Mouse (Mus musculus): ENCODE measurements around the gene Asxl1. TPM values are rescaled to one million over a fixed set of nuclear protein-coding genes. Genes with fewer than 3 reads are reported as not detected.

Asxl1 gene
- polyA plus RNA-seq, 2 experiments, result 19.4 to 28.5 TPM

DNA sequence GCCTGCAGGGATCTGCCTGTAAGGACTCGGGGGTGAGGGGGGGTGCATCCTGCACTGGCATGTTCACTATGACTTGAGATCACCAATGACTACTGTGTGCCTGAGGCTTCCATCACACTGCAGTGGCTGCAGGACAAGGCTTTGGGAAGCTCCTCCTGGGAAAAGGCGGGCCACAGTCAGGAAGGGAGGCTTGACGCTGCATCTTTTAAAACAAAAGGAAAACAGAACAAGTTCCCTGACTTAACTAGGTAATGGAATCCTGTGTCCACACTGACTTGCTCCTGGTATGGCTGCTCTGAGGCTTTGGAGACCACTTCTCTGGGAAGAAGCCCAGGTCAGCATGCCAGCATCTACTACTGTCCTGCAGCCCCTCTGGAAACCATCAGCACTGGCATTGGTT lies 63.3 kb downstream of the Asxl1 start:
- WGBS, result 76% methylated on average over 3 of the region's 3 CpGs

DNA sequence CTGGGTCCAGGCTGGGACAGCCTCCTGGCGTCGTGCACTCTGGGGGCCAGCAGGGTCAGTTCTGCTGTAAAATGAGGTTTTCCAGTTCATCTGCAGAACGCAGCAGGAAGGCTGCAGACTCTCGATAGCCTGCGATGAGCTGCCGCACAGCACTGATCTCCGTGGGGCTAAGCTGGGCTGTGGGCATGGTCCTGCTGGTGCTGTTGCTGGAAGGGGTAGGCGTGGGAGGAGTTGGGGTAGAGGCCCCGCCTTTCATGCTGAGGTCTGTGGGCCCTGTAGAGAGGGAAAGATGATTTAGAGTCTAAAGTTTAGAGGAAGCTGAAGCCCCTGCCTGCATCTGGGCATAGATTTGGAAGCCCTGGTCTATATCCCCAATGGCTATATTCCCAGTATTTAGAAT lies 65.9 kb downstream of the Asxl1 start:
- Histone ChIP-seq H3K4me3 (replicated peaks; ENCODE audit: low read length) (no peak overlapping the region), H3K36me3 (ENCODE audit: control insufficient read depth, insufficient read depth, low read length) (peaks cover 78% of the 10 kb centered on the region), H3K27ac (replicated peaks; ENCODE audit: low read depth, low read length) (no peak overlapping the region), H3K4me2 (replicated peaks; ENCODE audit: low read depth, low read length, severe bottlenecking) (no peak overlapping the region), H3K27me3 (ENCODE audit: control insufficient read depth, insufficient read depth, low read length) (no peaks in the 10 kb centered on the region), H3K4me1 (ENCODE audit: control insufficient read depth, insufficient read depth, low read length) (no peaks in the 10 kb centered on the region), H3K9me3 (ENCODE audit: control insufficient read depth, low read length) (no peaks in the 10 kb centered on the region), H3K9ac (ENCODE audit: low read depth, low read length, severe bottlenecking) (no peak overlapping the region)
- 73% methylated on average over 9 of the region's 9 CpGs for WGBS
- ATAC-seq (ENCODE audit: low FRiP score, low read depth) (no peak), DNase-seq (ENCODE audit: low spot score) (no peak)
- no peak for TF ChIP-seq POLR2A (IDR thresholded peaks at IDR 0.05; ENCODE audit: borderline replicate concordance, extremely low read depth, insufficient read depth, insufficient read length)

More for the DNA sequence above, 63.3 kb downstream of the Asxl1 start:
- H3K27me3 ChIP-seq (ENCODE audit: control insufficient read depth, insufficient read depth, low read length), result no peaks in the 10 kb centered on the region
- H3K4me3 ChIP-seq (replicated peaks; ENCODE audit: low read length), result no peak overlapping the region
- peaks cover 66% of the 10 kb centered on the region for H3K36me3 ChIP-seq (ENCODE audit: control insufficient read depth, insufficient read depth, low read length)
- H3K4me1 ChIP-seq (ENCODE audit: control insufficient read depth, insufficient read depth, low read length), result no peaks in the 10 kb centered on the region
- no peak overlapping the region for H3K4me2 ChIP-seq (replicated peaks; ENCODE audit: low read depth, low read length, severe bottlenecking)
- H3K27ac ChIP-seq (replicated peaks; ENCODE audit: low read depth, low read length), result no peak overlapping the region
- TF ChIP-seq POLR2A (IDR thresholded peaks at IDR 0.05; ENCODE audit: borderline replicate concordance, extremely low read depth, insufficient read depth, insufficient read length), result no peak
- H3K9ac ChIP-seq (ENCODE audit: low read depth, low read length, severe bottlenecking), result no peak overlapping the region
- no peaks in the 10 kb centered on the region for H3K9me3 ChIP-seq (ENCODE audit: control insufficient read depth, low read length)
- DNase-seq (ENCODE audit: low spot score), result no peak
- no peak for ATAC-seq (ENCODE audit: low FRiP score, low read depth)

DNA sequence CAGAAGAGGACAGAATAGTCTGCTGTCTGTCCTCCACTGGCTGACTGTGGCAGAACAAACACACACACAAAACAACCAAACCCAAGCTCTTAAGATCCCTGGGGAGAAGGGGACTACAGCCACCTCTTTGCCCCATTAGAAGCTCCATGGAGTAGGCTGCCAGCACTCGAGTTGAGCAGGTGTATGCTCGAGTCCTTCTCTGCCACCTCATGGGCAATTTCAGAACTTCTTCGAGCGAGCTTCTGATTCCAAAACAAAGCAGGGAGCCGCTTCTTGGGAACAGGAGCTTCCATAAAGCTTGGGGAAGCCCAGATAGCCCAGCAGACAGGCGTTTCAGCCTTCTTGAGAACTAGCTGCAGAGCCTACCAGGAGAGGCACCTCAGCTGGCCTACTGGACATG lies 66.9 kb downstream of the Asxl1 start:
- H3K9me3 ChIP-seq (ENCODE audit: control insufficient read depth, low read length), result no peaks in the 10 kb centered on the region
- no peak overlapping the region for H3K4me3 ChIP-seq (replicated peaks; ENCODE audit: low read length)
- no peaks in the 10 kb centered on the region for H3K27me3 ChIP-seq (ENCODE audit: control insufficient read depth, insufficient read depth, low read length)
- 65% methylated on average over 6 of the region's 6 CpGs for WGBS
- peaks cover 82% of the 10 kb centered on the region for H3K36me3 ChIP-seq (ENCODE audit: control insufficient read depth, insufficient read depth, low read length)
- no peak overlapping the region for H3K27ac ChIP-seq (replicated peaks; ENCODE audit: low read depth, low read length)
- no peaks in the 10 kb centered on the region for H3K4me1 ChIP-seq (ENCODE audit: control insufficient read depth, insufficient read depth, low read length)
- no peak for DNase-seq (ENCODE audit: low spot score)
- no peak overlapping the region for H3K4me2 ChIP-seq (replicated peaks; ENCODE audit: low read depth, low read length, severe bottlenecking)
- no peak for ATAC-seq (ENCODE audit: low FRiP score, low read depth)
- H3K9ac ChIP-seq (ENCODE audit: low read depth, low read length, severe bottlenecking), result no peak overlapping the region
- no peak for TF ChIP-seq POLR2A (IDR thresholded peaks at IDR 0.05; ENCODE audit: borderline replicate concordance, extremely low read depth, insufficient read depth, insufficient read length)

GRCm38 (mm10) chr2:153414607-153415006 lies 69.0 kb downstream of the Asxl1 start:
- H3K36me3 ChIP-seq (ENCODE audit: control insufficient read depth, insufficient read depth, low read length), result peaks cover 97% of the 10 kb centered on the region
- TF ChIP-seq POLR2A (IDR thresholded peaks at IDR 0.05; ENCODE audit: borderline replicate concordance, extremely low read depth, insufficient read depth, insufficient read length), result no peak

GRCm38 (mm10) chr2:153417841-153418240 lies 72.2 kb downstream of the Asxl1 start:
- Histone ChIP-seq H3K4me3 (replicated peaks; ENCODE audit: low read length) (no peak overlapping the region), H3K4me2 (replicated peaks; ENCODE audit: low read depth, low read length, severe bottlenecking) (no peak overlapping the region), H3K4me1 (ENCODE audit: control insufficient read depth, insufficient read depth, low read length) (no peaks in the 10 kb centered on the region), H3K27me3 (ENCODE audit: control insufficient read depth, insufficient read depth, low read length) (no peaks in the 10 kb centered on the region), H3K9me3 (ENCODE audit: control insufficient read depth, low read length) (no peaks in the 10 kb centered on the region), H3K9ac (ENCODE audit: low read depth, low read length, severe bottlenecking) (no peak overlapping the region), H3K27ac (replicated peaks; ENCODE audit: low read depth, low read length) (no peak overlapping the region), H3K36me3 (ENCODE audit: control insufficient read depth, insufficient read depth, low read length) (peaks cover 75% of the 10 kb centered on the region)
- DNase-seq (ENCODE audit: low spot score) (no peak), ATAC-seq (ENCODE audit: low FRiP score, low read depth) (no peak)
- TF ChIP-seq POLR2A (IDR thresholded peaks at IDR 0.05; ENCODE audit: borderline replicate concordance, extremely low read depth, insufficient read depth, insufficient read length), result no peak
- 96% methylated on average over 12 of the region's 12 CpGs for whole genome bisulfite sequencing

More at GRCm38 (mm10) chr2:153414607-153415006, 69.0 kb downstream of the Asxl1 start:
- ATAC-seq (ENCODE audit: low FRiP score, low read depth) (0 out of 2 replicates have a peak, but pooled peaks have one; percentile 49), DNase-seq (ENCODE audit: low spot score) (peak; percentile 29)
- H3K27me3 ChIP-seq (ENCODE audit: control insufficient read depth, insufficient read depth, low read length), result no peaks in the 10 kb centered on the region
- H3K4me1 ChIP-seq (ENCODE audit: control insufficient read depth, insufficient read depth, low read length), result no peaks in the 10 kb centered on the region
- no peak overlapping the region for H3K4me3 ChIP-seq (replicated peaks; ENCODE audit: low read length)
- no peak overlapping the region for H3K9ac ChIP-seq (ENCODE audit: low read depth, low read length, severe bottlenecking)
- H3K9me3 ChIP-seq (ENCODE audit: control insufficient read depth, low read length), result no peaks in the 10 kb centered on the region
- 34% methylated on average over 2 of the region's 2 CpGs for WGBS
- H3K27ac ChIP-seq (replicated peaks; ENCODE audit: low read depth, low read length), result no peak overlapping the region
- H3K4me2 ChIP-seq (replicated peaks; ENCODE audit: low read depth, low read length, severe bottlenecking), result no peak overlapping the region

- 91% methylated on average over 1 of the region's 1 CpGs for WGBS
- peaks cover 74% of the 10 kb centered on the region for H3K36me3 ChIP-seq (ENCODE audit: control insufficient read depth, insufficient read depth, low read length)
- TF ChIP-seq POLR2A (IDR thresholded peaks at IDR 0.05; ENCODE audit: borderline replicate concordance, extremely low read depth, insufficient read depth, insufficient read length), result no peak
Observed at GRCm38 (mm10) chr2:153418381-153418780, 72.8 kb downstream of the Asxl1 start.

More at GRCm38 (mm10) chr2:153418381-153418780, 72.8 kb downstream of the Asxl1 start:
- no peak for ATAC-seq (ENCODE audit: low FRiP score, low read depth)
- Histone ChIP-seq H3K9me3 (ENCODE audit: control insufficient read depth, low read length) (no peaks in the 10 kb centered on the region), H3K9ac (ENCODE audit: low read depth, low read length, severe bottlenecking) (no peak overlapping the region), H3K4me2 (replicated peaks; ENCODE audit: low read depth, low read length, severe bottlenecking) (no peak overlapping the region), H3K27ac (replicated peaks; ENCODE audit: low read depth, low read length) (no peak overlapping the region), H3K27me3 (ENCODE audit: control insufficient read depth, insufficient read depth, low read length) (no peaks in the 10 kb centered on the region), H3K4me3 (replicated peaks; ENCODE audit: low read length) (no peak overlapping the region), H3K4me1 (ENCODE audit: control insufficient read depth, insufficient read depth, low read length) (no peaks in the 10 kb centered on the region)
- no peak for DNase-seq (ENCODE audit: low spot score)
